Mouse (Mus musculus): Measurements from ENCODE around the gene Aqp3.

GRCm38 (mm10) chr4:41115074-41115473 lies 17.1 kb upstream of the Aqp3 start:
- no peak for TF ChIP-seq POLR2A (IDR thresholded peaks at IDR 0.05; ENCODE audit: low read depth, low read length)
- no peak for TF ChIP-seq CTCF (IDR thresholded peaks at IDR 0.05; ENCODE audit: borderline replicate concordance, insufficient read depth, low read length)
